Mouse (Mus musculus) 416B (cell line): ENCODE results near the gene Tspan13.
A peak's percentile ranks its signal among the peaks of the same experiment; 100 is the strongest.

Experiments used
- DNase-seq: peaks from one replicate; pipeline ENCODE4 v3.0.0; 2011; ENCODE audit warnings: low read depth

The Tspan13 gene

GRCm38 (mm10) chr12:36042348-36042778, at the start of gene Tspan13:
Gene Tspan13 (minus strand): TSS chr12:36042500.
- peak; percentile 89 for DNase-seq

DNA sequence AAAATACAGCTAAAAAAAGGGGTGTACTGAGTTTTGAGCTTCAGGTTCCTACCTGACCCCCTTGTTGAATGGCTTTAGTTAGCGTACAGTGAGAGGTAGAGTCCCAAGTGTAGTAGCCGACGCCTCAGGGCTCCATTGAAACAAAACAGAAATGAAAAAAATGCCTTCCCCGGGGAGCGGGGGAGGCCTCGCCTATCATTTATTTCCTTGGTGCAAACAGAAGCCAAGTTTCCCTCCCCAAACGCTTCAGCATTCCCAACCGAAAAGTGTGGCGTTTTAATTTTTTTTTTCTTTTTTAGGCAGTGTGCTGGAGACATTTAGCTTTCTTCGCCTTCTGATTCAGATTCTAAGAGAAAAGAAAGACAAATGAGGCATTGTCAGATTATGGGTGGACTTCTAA, 49.7 kb upstream of the Tspan13 start:
- DNase-seq, result no peak

DNA sequence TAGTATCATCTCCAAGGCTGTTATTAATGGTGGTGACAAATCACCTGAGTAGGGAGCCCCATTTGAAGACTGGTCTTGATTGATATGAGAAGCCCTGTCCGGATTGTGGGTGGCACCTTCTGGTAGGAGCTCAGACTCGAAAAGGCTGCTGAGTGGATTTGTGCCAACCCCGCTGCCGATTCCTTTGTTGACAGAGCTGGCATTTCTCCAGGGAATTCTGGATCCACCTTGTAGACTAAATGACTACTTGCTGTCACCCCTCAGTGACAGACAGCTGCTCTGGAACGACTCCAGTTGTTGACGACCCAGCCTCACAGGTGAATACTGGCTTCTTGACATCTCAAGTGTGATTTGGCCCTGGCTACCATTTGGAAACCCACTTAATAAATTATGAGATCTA, 46.9 kb upstream of the Tspan13 start:
- no peak for DNase-seq

- no peak for DNase-seq
Measured at GRCm38 (mm10) chr12:36088804-36089203, 46.5 kb upstream of the Tspan13 start.

GRCm38 (mm10) chr12:36085380-36085779, 43.1 kb upstream of the Tspan13 start:
- no peak for DNase-seq

DNA sequence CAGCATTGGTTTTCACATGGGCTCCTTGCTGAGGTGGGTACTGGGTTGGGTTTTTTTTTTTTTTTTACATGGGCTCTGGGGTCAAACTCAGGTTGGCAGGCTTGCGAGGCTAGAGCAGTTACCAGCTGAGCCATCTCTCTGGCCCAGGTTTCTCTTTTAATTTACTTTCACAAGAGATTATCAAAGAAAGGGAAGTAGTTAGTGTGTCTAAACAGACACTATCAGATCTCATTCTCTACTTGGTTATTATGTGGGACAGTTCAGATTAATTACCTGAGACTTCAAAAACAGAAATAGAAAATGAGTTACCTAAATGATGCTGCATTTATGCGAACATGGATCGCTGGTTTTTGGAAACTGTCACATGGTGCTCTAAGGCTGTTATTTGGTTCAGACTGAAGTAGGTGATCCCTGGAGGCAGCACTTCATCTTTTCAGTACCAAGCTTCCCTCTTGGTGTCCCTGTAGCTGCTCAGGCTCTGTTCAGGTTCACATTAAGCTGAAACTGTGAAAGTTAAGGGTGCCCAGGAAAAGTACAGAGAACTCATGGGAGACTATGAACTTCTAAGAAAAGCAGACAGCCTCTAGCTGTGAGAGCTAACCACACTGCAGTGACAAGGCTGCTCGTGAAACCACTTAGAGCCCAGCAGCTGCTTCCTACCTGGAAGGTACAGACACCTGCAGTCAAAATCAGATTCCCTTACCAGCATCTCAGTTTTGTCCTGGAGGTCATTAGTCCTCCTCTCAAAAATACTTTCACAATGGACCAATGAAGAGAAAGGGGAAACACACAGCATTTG, 36.0 kb upstream of the Tspan13 start:
- no peak for DNase-seq

- DNase-seq, result no peak
Measured at GRCm38 (mm10) chr12:36072860-36073259, 30.6 kb upstream of the Tspan13 start.

DNA sequence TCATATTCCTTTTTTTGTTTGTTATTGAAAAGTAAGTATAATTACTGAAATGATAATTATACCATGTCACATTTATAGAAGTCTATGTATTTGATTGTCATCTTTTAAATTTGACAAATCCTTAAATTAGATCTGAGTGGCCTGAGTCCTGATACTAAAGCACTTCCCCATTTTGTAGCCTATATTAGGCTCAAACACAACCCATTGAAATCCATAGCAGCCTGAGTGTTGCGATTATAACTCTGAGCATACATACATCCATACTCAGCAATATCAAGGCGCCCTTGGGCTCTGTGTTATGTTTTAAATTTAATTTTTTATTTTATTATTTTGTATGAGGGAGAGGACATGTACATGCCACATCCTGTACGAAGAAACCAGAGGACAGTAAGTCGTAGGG, 27.9 kb upstream of the Tspan13 start:
- DNase-seq, result no peak

DNA sequence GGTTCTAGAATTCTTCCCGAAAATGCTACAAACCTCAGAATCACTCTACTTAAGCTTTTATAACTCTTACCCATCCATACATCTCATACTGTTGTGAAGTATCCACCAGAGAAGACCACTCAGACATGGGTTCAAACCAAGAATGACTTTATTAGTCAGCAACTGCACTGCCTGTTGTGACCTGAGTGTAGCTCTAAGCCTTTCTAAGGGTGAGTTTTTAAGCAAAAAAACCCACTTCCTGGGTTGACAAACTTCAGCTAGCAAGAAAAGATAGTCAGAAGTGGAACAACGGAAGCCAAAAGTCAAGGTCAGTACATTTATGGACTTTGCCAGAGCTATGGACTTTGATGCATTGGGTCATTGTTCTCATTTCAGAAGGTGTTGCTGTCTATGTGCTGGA, 25.2 kb upstream of the Tspan13 start:
- DNase-seq, result peak; percentile 18

GRCm38 (mm10) chr12:36065911-36066310, 23.6 kb upstream of the Tspan13 start:
- no peak for DNase-seq

DNA sequence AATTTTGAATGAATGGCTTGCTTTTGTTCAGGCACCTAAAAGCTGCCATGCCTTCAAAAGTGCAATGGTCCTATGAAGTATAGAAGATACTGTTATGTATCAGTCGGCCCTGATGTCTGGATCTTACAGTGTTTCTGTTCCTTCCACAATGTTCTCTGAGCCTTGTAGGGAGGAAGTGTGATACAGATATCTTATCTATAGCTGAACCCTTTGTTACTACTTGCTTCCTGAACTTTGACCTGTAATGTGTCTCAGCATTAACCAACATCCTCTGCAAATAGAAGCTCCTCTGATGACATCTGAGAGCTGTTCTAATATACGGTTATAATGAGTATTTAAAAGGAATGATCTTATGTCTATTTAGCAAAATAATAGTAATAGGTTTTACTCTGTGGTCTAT, 15.4 kb upstream of the Tspan13 start:
- peak; percentile 66 for DNase-seq

- no peak for DNase-seq
Measured at GRCm38 (mm10) chr12:36050276-36050675, 8.0 kb upstream of the Tspan13 start.

- no peak for DNase-seq
Measured at GRCm38 (mm10) chr12:36047593-36047992, 5.3 kb upstream of the Tspan13 start.

DNA sequence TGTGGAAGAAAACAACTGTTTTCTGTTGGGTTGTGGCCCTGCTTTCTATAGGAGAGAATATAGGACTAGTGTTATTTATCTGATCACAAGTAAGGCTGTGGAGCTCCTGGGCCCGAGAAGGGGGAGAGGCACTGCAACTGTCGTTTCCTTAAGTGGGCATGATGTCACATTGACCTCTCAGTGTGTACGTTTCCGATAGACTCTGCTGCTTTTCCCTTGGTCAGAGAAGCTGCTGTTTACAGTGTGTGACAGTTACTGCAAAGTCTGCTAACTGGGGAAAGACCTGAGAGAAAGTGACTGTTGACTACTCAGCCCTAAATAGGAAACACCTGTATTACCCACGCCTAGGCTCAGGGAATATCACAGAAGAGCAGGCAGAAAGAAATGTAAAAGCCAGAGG, 3.9 kb upstream of the Tspan13 start:
- peak; percentile 90 for DNase-seq

DNA sequence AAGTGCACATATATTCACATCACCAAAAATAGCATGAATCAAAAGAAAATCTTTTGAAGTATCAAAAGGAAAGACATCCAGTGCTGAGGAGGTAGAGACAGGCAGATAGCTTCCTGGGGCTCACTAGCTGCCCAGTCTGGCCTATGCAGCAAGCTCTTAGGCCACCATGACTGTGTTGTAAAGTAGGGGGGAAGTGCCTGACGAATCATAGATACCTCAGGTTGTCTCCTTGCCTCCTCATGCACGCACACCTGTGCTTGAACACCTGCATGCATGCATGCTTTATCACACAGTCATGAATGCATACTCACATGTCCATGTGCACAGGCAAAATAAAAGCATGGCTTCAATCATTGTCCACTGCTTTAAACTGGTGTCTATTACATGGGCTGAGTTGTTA, 2.4 kb upstream of the Tspan13 start:
- DNase-seq, result no peak

- DNase-seq, result peak; percentile 74
Measured at GRCm38 (mm10) chr12:36041703-36042347, 475 bp downstream of the Tspan13 start.

GRCm38 (mm10) chr12:36041281-36041589, 1.1 kb downstream of the Tspan13 start:
- DNase-seq, result no peak

- DNase-seq, result peak; percentile 70
Measured at GRCm38 (mm10) chr12:36040571-36041280, 1.6 kb downstream of the Tspan13 start.

GRCm38 (mm10) chr12:36039541-36040084, 2.7 kb downstream of the Tspan13 start:
- peak; percentile 91 for DNase-seq

GRCm38 (mm10) chr12:36036776-36037175, 5.5 kb downstream of the Tspan13 start:
- DNase-seq, result peak; percentile 84

- DNase-seq, result no peak
Measured at GRCm38 (mm10) chr12:36036121-36036520, 6.2 kb downstream of the Tspan13 start.

- peak; percentile 24 for DNase-seq
Measured at GRCm38 (mm10) chr12:36035501-36035900, 6.8 kb downstream of the Tspan13 start.

DNA sequence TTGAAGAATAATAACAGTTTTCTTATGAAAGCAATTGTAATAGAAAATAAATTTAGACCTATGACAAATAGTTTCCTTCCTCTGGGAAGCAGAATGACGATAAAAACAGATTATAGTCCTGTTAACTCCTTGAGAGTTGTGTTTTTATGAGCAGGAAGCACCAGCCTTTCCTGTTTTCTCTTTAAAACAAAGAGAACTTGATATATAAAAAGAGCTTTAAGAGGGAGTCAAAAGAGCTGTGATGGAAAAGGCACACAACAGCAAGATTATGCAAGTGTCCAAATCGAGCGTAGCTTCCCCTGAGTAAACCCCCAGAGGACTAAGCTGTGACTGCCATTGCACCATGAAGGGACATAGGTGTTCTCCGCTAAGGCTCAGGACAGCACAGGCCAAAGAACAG, 9.9 kb downstream of the Tspan13 start:
- peak; percentile 74 for DNase-seq
